Mouse (Mus musculus): Measurements from ENCODE around the gene Dnaic2.

- TF ChIP-seq MYOG (IDR thresholded peaks at IDR 0.05; ENCODE audit: control insufficient read depth, extremely low read depth, insufficient read length) (no peak), CTCF (IDR thresholded peaks at IDR 0.05; ENCODE audit: control insufficient read depth, insufficient read depth, insufficient read length) (no peak), MYOD1 (IDR thresholded peaks at IDR 0.05; ENCODE audit: control insufficient read depth, insufficient read length, low read depth) (no peak), CEBPB (IDR thresholded peaks at IDR 0.05; ENCODE audit: low read depth) (no peak)
Observed at GRCm38 (mm10) chr11:114802540-114803267, 75.5 kb downstream of the Dnaic2 start.

Data from C2C12 (cell line).